Mouse (Mus musculus): ENCODE measurements around the gene Srp54a.
"Not testable (repeated sequence)": the region's sequence is repeated elsewhere in the genome, so short reads cannot be mapped to it uniquely, and the experiment has no call there.

Srp54a gene

GRCm38 (mm10) chr12:55124731-55125130 lies 44.7 kb downstream of the Srp54a start:
- DNase-seq (ENCODE audit: low spot score): not testable (repeated sequence)

GRCm38 (mm10) chr12:55135540-55135939 lies 55.5 kb downstream of the Srp54a start:
- DNase-seq (ENCODE audit: low spot score): not testable (repeated sequence)

GRCm38 (mm10) chr12:55137859-55138258 lies 57.8 kb downstream of the Srp54a start:
- DNase-seq (ENCODE audit: low spot score): not testable (repeated sequence)

- DNase-seq (ENCODE audit: low spot score): not testable (repeated sequence)
Measured at GRCm38 (mm10) chr12:55154559-55155448, 74.7 kb downstream of the Srp54a start, which contains the start of gene Srp54b. Srp54b (plus strand) TSS chr12:55155104.

GRCm38 (mm10) chr12:55155449-55155783 lies 75.4 kb downstream of the Srp54a start:
- DNase-seq (ENCODE audit: low spot score): not testable (repeated sequence)

All from left cerebral cortex, adult 11 months (tissue).